Mouse (Mus musculus): Measurements from ENCODE around the gene Klrb1b. TPM values are rescaled to one million over a fixed set of nuclear protein-coding genes. Genes with fewer than 3 reads are reported as not detected.
A peak's percentile ranks its signal among the peaks of the same experiment; 100 is the strongest.
"Not testable (repeated sequence)": the region's sequence is repeated elsewhere in the genome, so short reads cannot be mapped to it uniquely, and the experiment has no call there.

Klrb1b gene
- polyA plus RNA-seq, 1 experiment from 2014 or later, result not detected

DNA sequence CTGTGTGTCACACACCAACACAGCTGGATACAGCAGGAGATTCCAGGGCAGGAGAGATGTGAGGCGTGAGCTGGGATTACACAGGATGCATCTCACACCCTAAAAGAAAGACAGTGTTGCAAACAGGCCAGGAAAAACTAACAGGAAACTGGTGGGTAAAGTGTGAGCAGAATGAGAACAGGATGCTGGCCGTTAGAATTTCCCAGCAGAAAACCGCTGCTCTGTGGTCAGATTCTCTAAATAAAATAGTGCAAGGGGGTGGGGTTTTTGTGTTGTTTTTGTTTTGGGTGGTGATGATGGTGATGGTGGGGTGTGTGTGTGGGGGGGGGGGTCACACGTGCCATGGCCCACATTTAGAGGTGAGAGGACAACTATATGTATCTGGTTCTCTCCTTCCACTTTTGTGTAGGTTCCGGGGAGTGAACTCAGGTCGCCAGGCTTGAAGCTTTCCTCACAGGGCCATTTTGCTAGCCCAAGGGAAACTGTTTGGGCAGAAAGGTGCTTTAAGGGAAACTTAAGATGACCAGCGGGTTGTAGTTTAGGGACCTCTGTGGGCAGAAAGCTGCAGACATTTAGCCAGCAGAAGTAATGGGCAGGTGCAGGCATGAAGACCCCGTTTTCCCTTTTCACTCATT is 29.7 kb downstream of the Klrb1b start:
- Histone ChIP-seq H3K4me1 (peaks cover 42% of the 10 kb centered on the region), H3K4me3 (no peak overlapping the region), H3K9ac (no peak overlapping the region), H3K27me3 (replicated peaks) (no peaks in the 10 kb centered on the region), H3K9me3 (replicated peaks) (no peaks in the 10 kb centered on the region), H3K4me2 (0 out of 2 replicates have a peak overlapping the region, but pooled peaks have one; percentile 10), H3K27ac (no peak overlapping the region), H3K36me3 (no peaks in the 10 kb centered on the region)
- WGBS (ENCODE audit: insufficient replicate concordance), result 33% methylated on average over 8 of the region's 8 CpGs
- no peak for ATAC-seq

DNA sequence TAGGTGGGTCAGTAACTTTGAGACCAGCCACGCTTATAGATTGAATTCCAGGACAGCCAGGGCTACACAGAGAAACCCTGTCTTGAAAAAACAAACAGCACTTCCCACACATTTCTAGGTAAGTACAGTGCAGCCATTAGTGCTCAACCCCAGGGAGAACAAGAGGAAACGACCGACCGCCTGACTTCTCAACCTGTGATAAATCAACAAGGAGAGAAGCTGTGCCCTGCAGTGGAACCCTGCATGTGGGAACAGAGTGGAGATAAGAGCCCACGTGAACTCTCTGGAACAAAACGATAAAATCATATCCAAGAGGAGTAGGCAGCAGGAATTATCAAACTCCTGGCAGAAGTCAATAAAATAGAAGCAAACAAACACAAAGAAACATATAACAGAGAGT is 32.4 kb downstream of the Klrb1b start:
- 17% methylated on average over 6 of the region's 6 CpGs for WGBS (ENCODE audit: insufficient replicate concordance)
- ATAC-seq, result no peak
- Histone ChIP-seq H3K27me3 (replicated peaks) (no peaks in the 10 kb centered on the region), H3K4me2 (no peak overlapping the region), H3K4me1 (peaks cover 36% of the 10 kb centered on the region), H3K9me3 (replicated peaks) (no peaks in the 10 kb centered on the region), H3K9ac (no peak overlapping the region), H3K4me3 (no peak overlapping the region), H3K27ac (no peak overlapping the region), H3K36me3 (no peaks in the 10 kb centered on the region)

DNA sequence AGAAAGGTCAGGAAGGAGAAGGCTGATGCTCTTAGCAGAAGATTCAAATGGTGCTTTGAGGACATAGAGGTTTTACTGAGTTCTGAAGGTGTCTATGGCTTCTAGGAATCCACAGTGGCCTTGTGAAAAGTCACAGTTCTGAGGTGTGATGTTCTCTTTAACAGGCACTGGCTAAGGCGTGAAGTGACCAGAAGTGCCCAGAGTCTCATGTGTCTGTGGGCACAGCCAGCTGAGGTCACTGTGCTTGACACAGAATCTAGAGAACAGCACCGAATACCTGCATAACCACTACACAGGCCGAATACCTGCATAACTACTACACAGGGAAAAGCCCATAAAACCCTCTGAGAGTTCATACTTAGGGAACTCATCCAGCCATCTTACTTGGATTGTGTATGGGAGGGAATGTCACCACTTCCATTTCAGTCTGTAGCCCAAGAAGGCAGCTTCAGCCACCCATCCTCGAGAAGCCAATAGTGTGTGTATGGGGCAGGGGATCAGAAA is 35.6 kb downstream of the Klrb1b start:
- not testable (repeated sequence) for H3K36me3 ChIP-seq; H3K27ac ChIP-seq; ATAC-seq; H3K27me3 ChIP-seq (replicated peaks); H3K9me3 ChIP-seq (replicated peaks); H3K4me3 ChIP-seq; H3K4me2 ChIP-seq; H3K9ac ChIP-seq
- peaks cover 13% of the 10 kb centered on the region for H3K4me1 ChIP-seq
- 64% methylated on average over 4 of the region's 4 CpGs for WGBS (ENCODE audit: insufficient replicate concordance)

GRCm38 (mm10) chr6:128789115-128789514 is 37.0 kb downstream of the Klrb1b start, which contains the start of gene Klrb1c:
Gene Klrb1c (minus strand): TSS chr6:128789215.
- Histone ChIP-seq H3K4me1 (peaks cover 13% of the 10 kb centered on the region), H3K9me3 (replicated peaks) (no peaks in the 10 kb centered on the region), H3K4me2 (no peak within 1 kb of the TSS), H3K9ac (no peak within 1 kb of the TSS), H3K4me3 (no peak within 1 kb of the TSS), H3K27ac (no peak within 1 kb of the TSS), H3K27me3 (replicated peaks) (no peaks in the 10 kb centered on the region), H3K36me3 (no peaks in the 10 kb centered on the region)
- WGBS (ENCODE audit: insufficient replicate concordance), result 58% methylated on average over 2 of the region's 2 CpGs
- ATAC-seq, result no peak

- Histone ChIP-seq H3K4me1 (peaks cover 9% of the 10 kb centered on the region), H3K36me3 (no peaks in the 10 kb centered on the region), H3K9ac (no peak overlapping the region), H3K4me3 (no peak overlapping the region), H3K27ac (no peak overlapping the region), H3K9me3 (replicated peaks) (no peaks in the 10 kb centered on the region), H3K27me3 (replicated peaks) (no peaks in the 10 kb centered on the region), H3K4me2 (no peak overlapping the region)
- 67% methylated on average over 1 of the region's 1 CpGs for WGBS (ENCODE audit: insufficient replicate concordance)
- ATAC-seq, result no peak
Observed at GRCm38 (mm10) chr6:128788517-128788916, 37.6 kb downstream of the Klrb1b start.

DNA sequence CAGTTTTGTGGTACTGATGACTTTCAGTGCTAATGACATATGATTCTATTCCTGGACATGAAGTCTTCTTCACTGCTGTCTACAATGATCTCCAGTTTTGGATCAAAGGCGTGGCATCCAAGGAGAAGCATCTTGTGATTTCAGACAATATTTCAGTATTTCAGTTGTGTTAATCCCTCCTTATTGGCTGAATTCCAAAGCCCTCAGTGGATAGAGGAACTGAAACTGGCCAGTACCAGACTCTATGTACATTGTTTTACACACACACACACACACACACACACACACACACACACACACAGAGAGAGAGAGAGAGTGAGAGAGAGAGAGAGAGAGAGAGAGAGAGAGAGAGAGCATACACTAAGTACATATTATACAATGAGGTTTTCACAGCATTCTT is 39.7 kb downstream of the Klrb1b start:
- ATAC-seq; H3K27me3 ChIP-seq (replicated peaks); H3K4me3 ChIP-seq; H3K4me1 ChIP-seq; H3K36me3 ChIP-seq; H3K9ac ChIP-seq; H3K9me3 ChIP-seq (replicated peaks); H3K4me2 ChIP-seq; H3K27ac ChIP-seq: not testable (repeated sequence)
- 67% methylated on average over 1 of the region's 1 CpGs for WGBS (ENCODE audit: insufficient replicate concordance)

DNA sequence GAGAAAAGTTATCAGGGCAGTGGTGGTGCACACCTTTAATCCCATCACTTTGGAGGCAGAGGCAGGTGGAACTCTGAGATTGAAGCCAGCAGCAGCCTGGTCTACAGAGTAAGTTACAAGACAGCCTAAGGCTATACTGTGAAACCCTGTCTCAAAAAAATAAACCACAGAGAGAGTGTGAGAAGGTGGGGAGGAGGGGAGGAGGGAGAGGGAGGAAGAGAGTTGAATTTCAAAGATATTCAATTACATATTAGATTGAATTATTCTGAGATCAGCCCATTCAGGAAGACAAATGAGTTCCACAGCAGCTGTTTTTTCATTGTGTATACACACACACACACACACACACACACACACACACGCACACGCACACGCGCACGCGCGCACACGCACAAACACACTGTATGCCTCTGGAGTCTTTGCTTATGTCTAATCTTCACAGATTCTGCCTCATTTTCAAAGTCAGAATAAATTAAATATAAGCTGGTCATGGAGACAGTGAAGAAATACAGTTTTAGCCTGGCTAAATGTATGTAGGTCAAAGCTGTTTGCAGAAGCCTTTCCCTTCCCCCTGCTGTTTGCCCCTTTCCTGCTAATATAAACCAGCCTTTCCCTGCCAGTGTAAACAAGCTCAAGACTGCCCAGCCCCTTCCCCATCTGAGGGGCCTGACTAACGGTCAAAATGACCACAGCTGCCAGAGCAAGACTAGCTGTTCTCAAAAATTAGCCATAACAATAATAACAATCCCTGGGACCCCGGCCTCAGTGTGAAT is 56.5 kb downstream of the Klrb1b start:
- peaks cover 9% of the 10 kb centered on the region; the same call in 1 of the 2 replicates for H3K9me3 ChIP-seq (replicated peaks)
- no peak overlapping the region for H3K4me2 ChIP-seq
- ATAC-seq, result no peak
- no peak overlapping the region for H3K4me3 ChIP-seq
- H3K27me3 ChIP-seq (replicated peaks), result no peaks in the 10 kb centered on the region
- WGBS (ENCODE audit: insufficient replicate concordance), result 75% methylated on average over 10 of the region's 10 CpGs
- H3K27ac ChIP-seq, result no peak overlapping the region
- H3K4me1 ChIP-seq, result peaks cover 10% of the 10 kb centered on the region; the same call in 1 of the 2 replicates
- H3K9ac ChIP-seq, result no peak overlapping the region
- H3K36me3 ChIP-seq, result no peaks in the 10 kb centered on the region

GRCm38 (mm10) chr6:128768047-128768446 is 58.1 kb downstream of the Klrb1b start:
- WGBS (ENCODE audit: insufficient replicate concordance), result 55% methylated on average over 4 of the region's 4 CpGs
- H3K4me2 ChIP-seq, result no peak overlapping the region
- no peak overlapping the region for H3K9ac ChIP-seq
- no peak overlapping the region for H3K27ac ChIP-seq
- H3K9me3 ChIP-seq (replicated peaks), result no peaks in the 10 kb centered on the region
- no peak overlapping the region for H3K4me3 ChIP-seq
- H3K4me1 ChIP-seq, result peaks cover 19% of the 10 kb centered on the region
- no peaks in the 10 kb centered on the region for H3K27me3 ChIP-seq (replicated peaks)
- no peak for ATAC-seq
- H3K36me3 ChIP-seq, result no peaks in the 10 kb centered on the region

- not testable (repeated sequence) for H3K9ac ChIP-seq; H3K36me3 ChIP-seq; ATAC-seq; H3K9me3 ChIP-seq (replicated peaks); H3K27ac ChIP-seq; H3K27me3 ChIP-seq (replicated peaks); H3K4me3 ChIP-seq
- Histone ChIP-seq H3K4me1 (peaks cover 19% of the 10 kb centered on the region), H3K4me2 (0 out of 2 replicates have a peak overlapping the region, but pooled peaks have one; percentile 17)
- 57% methylated on average over 6 of the region's 6 CpGs for WGBS (ENCODE audit: insufficient replicate concordance)
Observed at GRCm38 (mm10) chr6:128766486-128767254, 59.5 kb downstream of the Klrb1b start.

DNA sequence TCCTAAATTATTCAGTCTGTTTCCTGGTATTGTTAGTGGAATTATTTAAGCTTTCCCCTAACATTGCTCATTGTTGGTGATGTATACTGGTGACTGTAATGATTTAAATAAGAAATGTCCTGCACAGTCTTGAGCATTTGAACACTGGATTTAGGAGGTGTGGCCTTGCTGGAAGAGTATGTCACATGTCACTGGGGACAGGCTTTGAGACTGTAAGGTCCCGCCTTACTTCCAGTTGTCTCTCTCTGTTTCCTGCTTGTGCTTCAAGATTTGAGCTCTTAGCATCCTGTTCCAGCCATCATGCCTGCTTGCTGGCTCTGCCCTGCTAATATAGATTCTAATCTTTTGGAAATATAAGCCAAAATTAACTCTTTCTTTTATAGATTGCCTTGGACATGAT is 60.9 kb downstream of the Klrb1b start:
- 50% methylated on average over 1 of the region's 1 CpGs for WGBS (ENCODE audit: insufficient replicate concordance)
- Histone ChIP-seq H3K36me3 (no peaks in the 10 kb centered on the region), H3K9ac (no peak overlapping the region), H3K4me2 (no peak overlapping the region), H3K27ac (no peak overlapping the region), H3K27me3 (replicated peaks) (no peaks in the 10 kb centered on the region), H3K9me3 (replicated peaks) (no peaks in the 10 kb centered on the region), H3K4me1 (peaks cover 21% of the 10 kb centered on the region), H3K4me3 (no peak overlapping the region)
- ATAC-seq, result no peak

GRCm38 (mm10) chr6:128764598-128764997 is 61.5 kb downstream of the Klrb1b start:
- Histone ChIP-seq H3K36me3 (no peaks in the 10 kb centered on the region), H3K4me3 (peak overlapping the region; percentile 66), H3K9ac (peak overlapping the region; percentile 68), H3K4me2 (peak overlapping the region; percentile 88), H3K4me1 (peaks cover 18% of the 10 kb centered on the region), H3K9me3 (replicated peaks) (no peaks in the 10 kb centered on the region), H3K27ac (peak overlapping the region; percentile 48; the same call in 1 of the 2 replicates), H3K27me3 (replicated peaks) (no peaks in the 10 kb centered on the region)
- ATAC-seq, result no peak
- 14% methylated on average over 5 of the region's 5 CpGs for WGBS (ENCODE audit: insufficient replicate concordance)
